Mouse (Mus musculus): ENCODE data around the gene Necab2. TPM values are rescaled to one million over a fixed set of nuclear protein-coding genes. Genes with fewer than 3 reads are reported as not detected.
A peak's percentile ranks its signal among the peaks of the same experiment; 100 is the strongest.

Necab2 gene
- 45.7 and 56.4 TPM in 2 replicates for polyA plus RNA-seq (2014; fragmentation: Nextera tagmentation; extraction: Ambion mirVana)

GRCm38 (mm10) chr8:119446211-119446989 lies at the start of gene Necab2:
Necab2 (plus strand) TSS chr8:119446719.
- H3K4me1 ChIP-seq (ENCODE audit: control insufficient read depth, insufficient read depth, low read length): no peaks in the 10 kb centered on the region
- no peaks in the 10 kb centered on the region for H3K36me3 ChIP-seq (ENCODE audit: control insufficient read depth, insufficient read depth, low read length)
- 2% methylated on average over 34 of the region's 52 CpGs for WGBS
- DNase-seq (peak; percentile 94), ATAC-seq (ENCODE audit: low FRiP score, low TSS enrichment) (peak; percentile 69)
- peaks cover 7% of the 10 kb centered on the region; the same call in 1 of the 2 replicates for H3K27me3 ChIP-seq (ENCODE audit: control insufficient read depth, insufficient read depth, low read length)
- peak within 1 kb of the TSS; percentile 81 for H3K4me2 ChIP-seq (ENCODE audit: low read length)
- no peaks in the 10 kb centered on the region for H3K9me3 ChIP-seq (ENCODE audit: control insufficient read depth, low read length)
- peak within 1 kb of the TSS; percentile 77 for H3K9ac ChIP-seq (replicated peaks; ENCODE audit: low read length)
- H3K27ac ChIP-seq (replicated peaks; ENCODE audit: low read depth, low read length): peak within 1 kb of the TSS; percentile 49
- peak within 1 kb of the TSS; percentile 64 for H3K4me3 ChIP-seq (replicated peaks; ENCODE audit: low read depth, low read length)

GRCm38 (mm10) chr8:119398558-119398957 lies 48.0 kb upstream of the Necab2 start:
- H3K4me2 ChIP-seq (ENCODE audit: low read length): no peak overlapping the region
- 80% methylated on average over 9 of the region's 9 CpGs for WGBS
- no peak overlapping the region for H3K4me3 ChIP-seq (replicated peaks; ENCODE audit: low read depth, low read length)
- no peak for ATAC-seq (ENCODE audit: low FRiP score, low TSS enrichment)
- no peak overlapping the region for H3K9ac ChIP-seq (replicated peaks; ENCODE audit: low read length)
- no peak for DNase-seq
- H3K9me3 ChIP-seq (ENCODE audit: control insufficient read depth, low read length): no peaks in the 10 kb centered on the region
- no peaks in the 10 kb centered on the region for H3K27me3 ChIP-seq (ENCODE audit: control insufficient read depth, insufficient read depth, low read length)
- peaks cover 11% of the 10 kb centered on the region for H3K36me3 ChIP-seq (ENCODE audit: control insufficient read depth, insufficient read depth, low read length)
- peaks cover 9% of the 10 kb centered on the region; the same call in 1 of the 2 replicates for H3K4me1 ChIP-seq (ENCODE audit: control insufficient read depth, insufficient read depth, low read length)
- H3K27ac ChIP-seq (replicated peaks; ENCODE audit: low read depth, low read length): no peak overlapping the region

- no peak overlapping the region for H3K27ac ChIP-seq (replicated peaks; ENCODE audit: low read depth, low read length)
- peaks cover 16% of the 10 kb centered on the region for H3K36me3 ChIP-seq (ENCODE audit: control insufficient read depth, insufficient read depth, low read length)
- DNase-seq: no peak
- H3K4me3 ChIP-seq (replicated peaks; ENCODE audit: low read depth, low read length): no peak overlapping the region
- no peak overlapping the region for H3K9ac ChIP-seq (replicated peaks; ENCODE audit: low read length)
- H3K9me3 ChIP-seq (ENCODE audit: control insufficient read depth, low read length): no peaks in the 10 kb centered on the region
- peaks cover 6% of the 10 kb centered on the region; the same call in 1 of the 2 replicates for H3K4me1 ChIP-seq (ENCODE audit: control insufficient read depth, insufficient read depth, low read length)
- no peak for ATAC-seq (ENCODE audit: low FRiP score, low TSS enrichment)
- H3K4me2 ChIP-seq (ENCODE audit: low read length): no peak overlapping the region
- no peaks in the 10 kb centered on the region for H3K27me3 ChIP-seq (ENCODE audit: control insufficient read depth, insufficient read depth, low read length)
- WGBS: 85% methylated on average over 6 of the region's 6 CpGs
Observed at GRCm38 (mm10) chr8:119399255-119399654, 47.3 kb upstream of the Necab2 start.

- H3K4me1 ChIP-seq (ENCODE audit: control insufficient read depth, insufficient read depth, low read length): peaks cover 5% of the 10 kb centered on the region; the same call in 1 of the 2 replicates
- H3K9me3 ChIP-seq (ENCODE audit: control insufficient read depth, low read length): no peaks in the 10 kb centered on the region
- no peak overlapping the region for H3K27ac ChIP-seq (replicated peaks; ENCODE audit: low read depth, low read length)
- H3K9ac ChIP-seq (replicated peaks; ENCODE audit: low read length): no peak overlapping the region
- ATAC-seq (ENCODE audit: low FRiP score, low TSS enrichment) (no peak), DNase-seq (no peak)
- no peak overlapping the region for H3K4me2 ChIP-seq (ENCODE audit: low read length)
- WGBS: 89% methylated on average over 9 of the region's 9 CpGs
- peaks cover 23% of the 10 kb centered on the region for H3K36me3 ChIP-seq (ENCODE audit: control insufficient read depth, insufficient read depth, low read length)
- H3K4me3 ChIP-seq (replicated peaks; ENCODE audit: low read depth, low read length): no peak overlapping the region
- no peaks in the 10 kb centered on the region for H3K27me3 ChIP-seq (ENCODE audit: control insufficient read depth, insufficient read depth, low read length)
Observed at GRCm38 (mm10) chr8:119400122-119400671, 46.3 kb upstream of the Necab2 start.

- DNase-seq: no peak
- Histone ChIP-seq H3K4me3 (replicated peaks; ENCODE audit: low read depth, low read length) (no peak overlapping the region), H3K9me3 (ENCODE audit: control insufficient read depth, low read length) (no peaks in the 10 kb centered on the region), H3K27me3 (ENCODE audit: control insufficient read depth, insufficient read depth, low read length) (no peaks in the 10 kb centered on the region), H3K9ac (replicated peaks; ENCODE audit: low read length) (no peak overlapping the region), H3K27ac (replicated peaks; ENCODE audit: low read depth, low read length) (no peak overlapping the region), H3K36me3 (ENCODE audit: control insufficient read depth, insufficient read depth, low read length) (peaks cover 28% of the 10 kb centered on the region), H3K4me1 (ENCODE audit: control insufficient read depth, insufficient read depth, low read length) (no peaks in the 10 kb centered on the region), H3K4me2 (ENCODE audit: low read length) (no peak overlapping the region)
- WGBS: 91% methylated on average over 3 of the region's 3 CpGs
- no peak for ATAC-seq (ENCODE audit: low FRiP score, low TSS enrichment)
Observed at GRCm38 (mm10) chr8:119400904-119401303, 45.6 kb upstream of the Necab2 start.

GRCm38 (mm10) chr8:119403912-119404311 lies 42.6 kb upstream of the Necab2 start:
- H3K4me3 ChIP-seq (replicated peaks; ENCODE audit: low read depth, low read length): no peak overlapping the region
- no peaks in the 10 kb centered on the region for H3K27me3 ChIP-seq (ENCODE audit: control insufficient read depth, insufficient read depth, low read length)
- no peak for ATAC-seq (ENCODE audit: low FRiP score, low TSS enrichment)
- H3K36me3 ChIP-seq (ENCODE audit: control insufficient read depth, insufficient read depth, low read length): peaks cover 49% of the 10 kb centered on the region
- 71% methylated on average over 10 of the region's 10 CpGs for WGBS
- H3K4me2 ChIP-seq (ENCODE audit: low read length): no peak overlapping the region
- H3K9ac ChIP-seq (replicated peaks; ENCODE audit: low read length): no peak overlapping the region
- no peaks in the 10 kb centered on the region for H3K9me3 ChIP-seq (ENCODE audit: control insufficient read depth, low read length)
- no peak overlapping the region for H3K27ac ChIP-seq (replicated peaks; ENCODE audit: low read depth, low read length)
- no peak for DNase-seq
- H3K4me1 ChIP-seq (ENCODE audit: control insufficient read depth, insufficient read depth, low read length): no peaks in the 10 kb centered on the region

- H3K4me2 ChIP-seq (ENCODE audit: low read length): no peak overlapping the region
- WGBS: 97% methylated on average over 5 of the region's 5 CpGs
- H3K4me3 ChIP-seq (replicated peaks; ENCODE audit: low read depth, low read length): no peak overlapping the region
- H3K27ac ChIP-seq (replicated peaks; ENCODE audit: low read depth, low read length): no peak overlapping the region
- peaks cover 56% of the 10 kb centered on the region for H3K36me3 ChIP-seq (ENCODE audit: control insufficient read depth, insufficient read depth, low read length)
- H3K9ac ChIP-seq (replicated peaks; ENCODE audit: low read length): no peak overlapping the region
- DNase-seq (no peak), ATAC-seq (ENCODE audit: low FRiP score, low TSS enrichment) (no peak)
- H3K4me1 ChIP-seq (ENCODE audit: control insufficient read depth, insufficient read depth, low read length): no peaks in the 10 kb centered on the region
- no peaks in the 10 kb centered on the region for H3K27me3 ChIP-seq (ENCODE audit: control insufficient read depth, insufficient read depth, low read length)
- no peaks in the 10 kb centered on the region for H3K9me3 ChIP-seq (ENCODE audit: control insufficient read depth, low read length)
Observed at GRCm38 (mm10) chr8:119404648-119405047, 41.9 kb upstream of the Necab2 start.

- no peak for DNase-seq
- Histone ChIP-seq H3K4me2 (ENCODE audit: low read length) (no peak overlapping the region), H3K4me3 (replicated peaks; ENCODE audit: low read depth, low read length) (no peak overlapping the region), H3K4me1 (ENCODE audit: control insufficient read depth, insufficient read depth, low read length) (no peaks in the 10 kb centered on the region), H3K9ac (replicated peaks; ENCODE audit: low read length) (no peak overlapping the region), H3K27me3 (ENCODE audit: control insufficient read depth, insufficient read depth, low read length) (no peaks in the 10 kb centered on the region), H3K27ac (replicated peaks; ENCODE audit: low read depth, low read length) (no peak overlapping the region), H3K9me3 (ENCODE audit: control insufficient read depth, low read length) (no peaks in the 10 kb centered on the region), H3K36me3 (ENCODE audit: control insufficient read depth, insufficient read depth, low read length) (peaks cover 62% of the 10 kb centered on the region)
- no peak for ATAC-seq (ENCODE audit: low FRiP score, low TSS enrichment)
- WGBS: 85% methylated on average over 8 of the region's 8 CpGs
Observed at GRCm38 (mm10) chr8:119408311-119408710, 38.2 kb upstream of the Necab2 start.
